Mouse (Mus musculus) heart, embryonic 16.5 days (tissue): ENCODE measurements around the gene Map2k6. TPM values are rescaled to one million over a fixed set of nuclear protein-coding genes. Genes with fewer than 3 reads are reported as not detected.

ENCODE experiments used
- ATAC-seq: fragments of 200-750 bp; cut with Nextera tagmentation; replicated peaks from 2 replicates; pipeline ENCODE4 v1.8.0; 2017; ENCODE audit warnings: moderate number of reproducible peaks; ENCODE audit not compliant: insufficient read depth, low FRiP score; ENCODE audit errors: extremely low read depth
- H3K27ac ChIP-seq: fragments of 300-500 bp; sonication (generic); 2 replicates; pipeline ENCODE4 v1.5.1; 2014; ENCODE audit warnings: mild to moderate bottlenecking, low read length, control low read depth, moderate library complexity
- H3K27me3 ChIP-seq: fragments of 300-500 bp; sonication (generic); 2 replicates; pipeline ENCODE4 v1.6.1; 2014; ENCODE audit warnings: low read length, mixed read lengths; ENCODE audit not compliant: control insufficient read depth, insufficient read depth
- H3K36me3 ChIP-seq: fragments of 300-500 bp; sonication (generic); 2 replicates; pipeline ENCODE4 v1.6.1; 2014; ENCODE audit not compliant: control insufficient read depth, insufficient read depth
- H3K4me1 ChIP-seq: fragments of 300-500 bp; sonication (generic); 2 replicates; pipeline ENCODE4 v1.6.1; 2014; ENCODE audit warnings: low read length, mixed read lengths; ENCODE audit not compliant: control insufficient read depth, insufficient read depth
- H3K4me2 ChIP-seq: fragments of 300-500 bp; sonication (generic); 2 replicates; pipeline ENCODE4 v1.6.1; 2014; ENCODE audit warnings: low read depth, mild to moderate bottlenecking, control low read depth, low read length
- H3K4me3 ChIP-seq: fragments of 300-500 bp; sonication (generic); 2 replicates; pipeline ENCODE4 v1.5.1; 2014; ENCODE audit warnings: mild to moderate bottlenecking, control low read depth, low read length
- H3K9ac ChIP-seq: fragments of 300-500 bp; sonication (generic); 2 replicates; pipeline ENCODE4 v1.6.1; 2014; ENCODE audit warnings: low read length, control low read depth
- H3K9me3 ChIP-seq: fragments of 300-500 bp; sonication (generic); replicated peaks from 2 replicates; pipeline ENCODE4 v1.6.1; 2016; ENCODE audit warnings: low read length; ENCODE audit not compliant: control insufficient read depth
- WGBS: fragments of 180-500 bp; shearing (Covaris S2); extraction: QIAGEN DNeasy Blood & Tissue Kit; methylation state at CpG from one replicate; pipeline ENCODE4 v1.1.7; 2014; 5-methylcytosine and 5-hydroxymethylcytosine counted together
- polyA plus RNA-seq: library from polyadenylated mRNA; unstranded; fragments of >200 nt; fragmentation: Nextera tagmentation; extraction: Ambion mirVana; gene quantifications from 2 replicates; pipeline ENCODE4 v1.2.1, GENCODE M21; 2015

The Map2k6 gene
- polyA plus RNA-seq, 1 experiment from 2014 or later: 15.4 TPM

GRCm38 (mm10) chr11:110483165-110483564, 84.2 kb downstream of the Map2k6 start:
- 30% methylated on average over 6 of the region's 6 CpGs for WGBS
- no peak overlapping the region for H3K9ac ChIP-seq
- ATAC-seq: no peak; the same call in 1 of the 2 replicates
- H3K27ac ChIP-seq: no peak overlapping the region
- H3K4me2 ChIP-seq: no peak overlapping the region
- H3K9me3 ChIP-seq: peaks cover 2% of the 10 kb centered on the region; the same call in 1 of the 2 replicates
- no peaks in the 10 kb centered on the region for H3K27me3 ChIP-seq
- peaks cover 10% of the 10 kb centered on the region for H3K4me1 ChIP-seq
- H3K36me3 ChIP-seq: 0 out of 2 replicates have a peak, but pooled peaks cover 2% of the 10 kb centered on the region
- H3K4me3 ChIP-seq: no peak overlapping the region

- Histone ChIP-seq H3K4me3 (no peak overlapping the region), H3K4me1 (peaks cover 7% of the 10 kb centered on the region), H3K9me3 (peaks cover 2% of the 10 kb centered on the region; the same call in 1 of the 2 replicates), H3K27ac (no peak overlapping the region), H3K27me3 (no peaks in the 10 kb centered on the region), H3K9ac (no peak overlapping the region), H3K4me2 (no peak overlapping the region), H3K36me3 (0 out of 2 replicates have a peak, but pooled peaks cover 2% of the 10 kb centered on the region)
- 95% methylated on average over 1 of the region's 1 CpGs for WGBS
- ATAC-seq: no peak
Observed at GRCm38 (mm10) chr11:110484426-110484825, 85.5 kb downstream of the Map2k6 start.

GRCm38 (mm10) chr11:110485081-110485480, 86.2 kb downstream of the Map2k6 start:
- Histone ChIP-seq H3K27ac (no peak overlapping the region), H3K9me3 (peaks cover 2% of the 10 kb centered on the region; the same call in 1 of the 2 replicates), H3K4me3 (no peak overlapping the region), H3K36me3 (0 out of 2 replicates have a peak, but pooled peaks cover 2% of the 10 kb centered on the region), H3K27me3 (no peaks in the 10 kb centered on the region), H3K4me2 (no peak overlapping the region), H3K4me1 (peaks cover 1% of the 10 kb centered on the region; the same call in 1 of the 2 replicates), H3K9ac (no peak overlapping the region)
- no peak for ATAC-seq
- 79% methylated on average over 6 of the region's 6 CpGs for WGBS

- H3K9ac ChIP-seq: no peak overlapping the region
- H3K27ac ChIP-seq: no peak overlapping the region
- ATAC-seq: no peak
- H3K4me1 ChIP-seq: no peaks in the 10 kb centered on the region
- WGBS: 91% methylated on average over 6 of the region's 6 CpGs
- H3K4me2 ChIP-seq: no peak overlapping the region
- peaks cover 15% of the 10 kb centered on the region for H3K36me3 ChIP-seq
- H3K9me3 ChIP-seq: peaks cover 7% of the 10 kb centered on the region
- H3K27me3 ChIP-seq: no peaks in the 10 kb centered on the region
- H3K4me3 ChIP-seq: no peak overlapping the region
Observed at GRCm38 (mm10) chr11:110487796-110488195, 88.9 kb downstream of the Map2k6 start.

GRCm38 (mm10) chr11:110488301-110488700, 89.4 kb downstream of the Map2k6 start:
- H3K4me2 ChIP-seq: no peak overlapping the region
- H3K4me3 ChIP-seq: no peak overlapping the region
- H3K27me3 ChIP-seq: no peaks in the 10 kb centered on the region
- WGBS: 87% methylated on average over 7 of the region's 7 CpGs
- H3K4me1 ChIP-seq: no peaks in the 10 kb centered on the region
- no peak for ATAC-seq
- H3K36me3 ChIP-seq: peaks cover 20% of the 10 kb centered on the region
- no peak overlapping the region for H3K9ac ChIP-seq
- H3K9me3 ChIP-seq: peaks cover 7% of the 10 kb centered on the region
- H3K27ac ChIP-seq: no peak overlapping the region

- Histone ChIP-seq H3K27me3 (no peaks in the 10 kb centered on the region), H3K27ac (no peak overlapping the region), H3K9ac (no peak overlapping the region), H3K9me3 (peaks cover 5% of the 10 kb centered on the region; the same call in 1 of the 2 replicates), H3K4me1 (peaks cover 9% of the 10 kb centered on the region), H3K4me2 (no peak overlapping the region), H3K4me3 (no peak overlapping the region), H3K36me3 (peaks cover 39% of the 10 kb centered on the region)
- 73% methylated on average over 4 of the region's 4 CpGs for WGBS
- ATAC-seq: no peak
Observed at GRCm38 (mm10) chr11:110495323-110496060, 96.6 kb downstream of the Map2k6 start.

GRCm38 (mm10) chr11:110496061-110496446, 97.1 kb downstream of the Map2k6 start:
- Histone ChIP-seq H3K4me3 (no peak overlapping the region), H3K9me3 (peaks cover 5% of the 10 kb centered on the region; the same call in 1 of the 2 replicates), H3K27ac (no peak overlapping the region), H3K27me3 (no peaks in the 10 kb centered on the region), H3K4me1 (peaks cover 9% of the 10 kb centered on the region), H3K36me3 (peaks cover 43% of the 10 kb centered on the region), H3K9ac (no peak overlapping the region), H3K4me2 (no peak overlapping the region)
- WGBS: 51% methylated on average over 12 of the region's 12 CpGs
- no peak for ATAC-seq

GRCm38 (mm10) chr11:110497743-110498142, 98.8 kb downstream of the Map2k6 start:
- WGBS: 90% methylated on average over 8 of the region's 8 CpGs
- peaks cover 11% of the 10 kb centered on the region for H3K4me1 ChIP-seq
- H3K4me3 ChIP-seq: no peak overlapping the region

GRCm38 (mm10) chr11:110498651-110499213, 99.8 kb downstream of the Map2k6 start:
- peak overlapping the region; percentile 90 for H3K27ac ChIP-seq
- no peak overlapping the region; the same call in 1 of the 2 replicates for H3K9ac ChIP-seq
- H3K4me3 ChIP-seq: no peak overlapping the region
- H3K4me1 ChIP-seq: peaks cover 14% of the 10 kb centered on the region
- peaks cover 22% of the 10 kb centered on the region for H3K36me3 ChIP-seq
- no peaks in the 10 kb centered on the region for H3K9me3 ChIP-seq
- WGBS: 21% methylated on average over 6 of the region's 6 CpGs
- H3K27me3 ChIP-seq: no peaks in the 10 kb centered on the region
- no peak overlapping the region for H3K4me2 ChIP-seq
- ATAC-seq: peak; percentile 94

More at GRCm38 (mm10) chr11:110497743-110498142, 98.8 kb downstream of the Map2k6 start:
- Histone ChIP-seq H3K27me3 (no peaks in the 10 kb centered on the region), H3K27ac (peak overlapping the region; percentile 26), H3K36me3 (peaks cover 30% of the 10 kb centered on the region), H3K9me3 (no peaks in the 10 kb centered on the region), H3K4me2 (no peak overlapping the region), H3K9ac (no peak overlapping the region)
- no peak for ATAC-seq
